Mouse (Mus musculus) MEL (cell line): ENCODE data around the gene Mlh1. TPM values are rescaled to one million over a fixed set of nuclear protein-coding genes. Genes with fewer than 3 reads are reported as not detected.
A peak's percentile ranks its signal among the peaks of the same experiment; 100 is the strongest.

Experiments
- DNase-seq: peaks from one replicate; pipeline ENCODE4 v3.0.0; 2011; ENCODE audit warnings: low read depth, low spot score
- H3K27ac ChIP-seq: 2 replicates; pipeline ENCODE4 v1.5.1; 2012; ENCODE audit warnings: low read depth, mild to moderate bottlenecking, control low read depth, low read length, moderate library complexity; ENCODE audit not compliant: control insufficient read depth
- H3K27me3 ChIP-seq, 2 experiments: fragments of 150-350 bp in 1 of 2; sonication (generic) in 1 of 2; 2 replicates each; pipeline ENCODE4 v1.6.1; 2012; ENCODE audit warnings: low read length in 2 of 2, mild to moderate bottlenecking in 2 of 2, improper control_type of control experiment in 1 of 2, moderate library complexity in 1 of 2; ENCODE audit not compliant: insufficient read depth in 2 of 2, control insufficient read depth in 1 of 2
- H3K36me3 ChIP-seq, 2 experiments: 2 replicates each; pipeline ENCODE4 v1.6.1; 2012 to 2014; ENCODE audit warnings: low read length in 2 of 2, improper control_type of control experiment in 1 of 2, inconsistent platforms in 1 of 2, mild to moderate bottlenecking in 1 of 2; ENCODE audit not compliant: insufficient read depth in 2 of 2, control insufficient read depth in 1 of 2
- H3K4me1 ChIP-seq, 2 experiments: fragments of 150-350 bp in 1 of 2; sonication (generic) in 1 of 2; 2 replicates each; pipeline ENCODE4 v1.6.1; 2012; ENCODE audit warnings: low read length in 2 of 2, improper control_type of control experiment in 1 of 2, mild to moderate bottlenecking in 1 of 2; ENCODE audit not compliant: insufficient read depth in 2 of 2, control insufficient read depth in 1 of 2
- H3K4me3 ChIP-seq, 2 experiments: fragments of 150-350 bp in 1 of 2; sonication (generic) in 1 of 2; 2 replicates each; pipeline ENCODE4 v1.5.1; 2012; ENCODE audit warnings: low read depth in 2 of 2, low read length in 2 of 2, mild to moderate bottlenecking in 2 of 2, moderate library complexity in 2 of 2, control low read depth in 1 of 2, improper control_type of control experiment in 1 of 2; ENCODE audit not compliant: control insufficient read depth in 1 of 2, insufficient read depth in 1 of 2
- H3K79me2 ChIP-seq: 2 replicates; pipeline ENCODE4 v1.6.1; 2012; ENCODE audit warnings: mild to moderate bottlenecking, low read length, moderate library complexity; ENCODE audit not compliant: control insufficient read depth, poor library complexity, insufficient read depth
- H3K9ac ChIP-seq: 2 replicates; pipeline ENCODE4 v1.6.1; 2012; ENCODE audit warnings: low read depth, mild to moderate bottlenecking, control low read depth, low read length, moderate library complexity; ENCODE audit not compliant: control insufficient read depth, poor library complexity, severe bottlenecking
- H3K9me3 ChIP-seq: fragments of 150-350 bp; sonication (generic); replicated peaks from 2 replicates; pipeline ENCODE4 v1.6.1; 2012; ENCODE audit warnings: mild to moderate bottlenecking, low read length, improper control_type of control experiment, moderate library complexity; ENCODE audit not compliant: insufficient read depth
- BHLHE40 ChIP-seq: IDR thresholded peaks from 2 replicates; pipeline ENCODE4 v1.6.1; 2012; ENCODE audit warnings: low read depth, mild to moderate bottlenecking, inconsistent platforms, low read length, improper control_type of control experiment, borderline replicate concordance
- CHD1 ChIP-seq: IDR thresholded peaks from 2 replicates; pipeline ENCODE4 v1.6.1; 2012; ENCODE audit warnings: low read depth, mild to moderate bottlenecking, inconsistent platforms, low read length, improper control_type of control experiment
- CHD2 ChIP-seq: IDR thresholded peaks from 2 replicates; pipeline ENCODE4 v1.6.1; 2011; ENCODE audit warnings: low read length, improper control_type of control experiment
- CTCF ChIP-seq, 3 experiments: IDR thresholded peaks in 2 of 3; conservative IDR thresholded peaks in 1 of 3; 2 replicates each; pipeline ENCODE4 v1.5.1; 2011 to 2012; ENCODE audit warnings: low read length in 3 of 3, low read depth in 2 of 3, mild to moderate bottlenecking in 2 of 3, improper control_type of control experiment in 1 of 3, inconsistent platforms in 1 of 3, mixed read lengths in 1 of 3, moderate library complexity in 1 of 3; ENCODE audit not compliant: control insufficient read depth in 1 of 3, insufficient read depth in 1 of 3, poor library complexity in 1 of 3, severe bottlenecking in 1 of 3
- E2F4 ChIP-seq: IDR thresholded peaks from 2 replicates; pipeline ENCODE4 v1.6.1; 2011; ENCODE audit warnings: low read depth, low read length, improper control_type of control experiment, borderline replicate concordance
- ETS1 ChIP-seq: IDR thresholded peaks from 2 replicates; pipeline ENCODE4 v1.6.1; 2012; ENCODE audit warnings: low read depth, mild to moderate bottlenecking, inconsistent platforms, low read length, improper control_type of control experiment, moderate library complexity
- GATA1 ChIP-seq: IDR thresholded peaks from 2 replicates; pipeline ENCODE4 v1.6.1; 2011; ENCODE audit warnings: low read depth, low read length, improper control_type of control experiment
- HCFC1 ChIP-seq: IDR thresholded peaks from 2 replicates; pipeline ENCODE4 v1.6.1; 2012; ENCODE audit warnings: low read depth, mild to moderate bottlenecking, inconsistent platforms, low read length, improper control_type of control experiment, moderate library complexity
- KAT2A ChIP-seq: conservative IDR thresholded peaks from 2 replicates; pipeline ENCODE4 v1.6.1; 2012; ENCODE audit warnings: low read depth, low read length, improper control_type of control experiment, inconsistent platforms
- MAX ChIP-seq: IDR thresholded peaks from 2 replicates; pipeline ENCODE4 v1.6.1; 2011; ENCODE audit warnings: low read length, improper control_type of control experiment
- MAZ ChIP-seq: IDR thresholded peaks from 2 replicates; pipeline ENCODE4 v1.6.1; 2012; ENCODE audit warnings: low read depth, mild to moderate bottlenecking, inconsistent platforms, low read length, improper control_type of control experiment
- MYB ChIP-seq: IDR thresholded peaks from 2 replicates; pipeline ENCODE4 v1.6.1; 2011; ENCODE audit warnings: mild to moderate bottlenecking, low read depth, low read length, improper control_type of control experiment
- NELFE ChIP-seq: IDR thresholded peaks from 2 replicates; pipeline ENCODE4 v1.6.1; 2011; ENCODE audit warnings: low read depth, low read length, improper control_type of control experiment
- NRF1 ChIP-seq: IDR thresholded peaks from 2 replicates; pipeline ENCODE4 v1.6.1; 2014; ENCODE audit warnings: low read depth, mild to moderate bottlenecking, inconsistent platforms, low read length, improper control_type of control experiment, moderate library complexity; ENCODE audit not compliant: poor library complexity, insufficient read depth, severe bottlenecking
- RAD21 ChIP-seq: IDR thresholded peaks from 2 replicates; pipeline ENCODE4 v1.6.1; 2011; ENCODE audit warnings: mild to moderate bottlenecking, low read depth, low read length, improper control_type of control experiment
- RCOR1 ChIP-seq: IDR thresholded peaks from 2 replicates; pipeline ENCODE4 v1.6.1; 2012; ENCODE audit warnings: low read depth, mild to moderate bottlenecking, inconsistent platforms, low read length, improper control_type of control experiment
- SIN3A ChIP-seq: IDR thresholded peaks from 2 replicates; pipeline ENCODE4 v1.6.1; 2012; ENCODE audit warnings: low read length, improper control_type of control experiment, inconsistent platforms
- SMC3 ChIP-seq: IDR thresholded peaks from 2 replicates; pipeline ENCODE4 v1.6.1; 2011; ENCODE audit warnings: low read depth, low read length, improper control_type of control experiment
- TCF12 ChIP-seq: IDR thresholded peaks from 2 replicates; pipeline ENCODE4 v1.6.1; 2014; ENCODE audit warnings: low read depth, mild to moderate bottlenecking, inconsistent platforms, low read length, improper control_type of control experiment, moderate library complexity
- UBTF ChIP-seq: IDR thresholded peaks from 2 replicates; pipeline ENCODE4 v1.6.1; 2012; ENCODE audit warnings: low read depth, mild to moderate bottlenecking, inconsistent platforms, low read length, improper control_type of control experiment, moderate library complexity, borderline replicate concordance; ENCODE audit not compliant: insufficient read depth
- USF1 ChIP-seq: IDR thresholded peaks from 2 replicates; pipeline ENCODE4 v1.6.1; 2014; ENCODE audit warnings: low read depth, mild to moderate bottlenecking, inconsistent platforms, low read length, improper control_type of control experiment, moderate library complexity
- ZKSCAN1 ChIP-seq: IDR thresholded peaks from 2 replicates; pipeline ENCODE4 v1.6.1; 2012; ENCODE audit warnings: low read depth, mild to moderate bottlenecking, inconsistent platforms, low read length, improper control_type of control experiment, moderate library complexity
- ZNF384 ChIP-seq: IDR thresholded peaks from 2 replicates; pipeline ENCODE4 v1.6.1; 2012; ENCODE audit warnings: low read depth, mild to moderate bottlenecking, inconsistent platforms, low read length, improper control_type of control experiment
- polyA plus RNA-seq, 2 experiments: library from polyadenylated mRNA; stranded (reverse) in 1 of 2; unstranded in 1 of 2; fragments of >175 nt in 1 of 2; fragments of >200 nt in 1 of 2; gene quantifications; 2 replicates each; pipeline versions ENCODE4 v1.2.1 to v1.2.4; 2012; ENCODE audit warnings: low replicate concordance in 2 of 2, low read depth in 1 of 2; ENCODE audit not compliant: insufficient read length in 2 of 2, insufficient read depth in 1 of 2, missing spikeins in 1 of 2
- total RNA-seq: library from RNA; depleted of rRNA; stranded (reverse); fragments of 300-350 nt; gene quantifications from 2 replicates; pipeline ENCODE4 v1.2.3, GENCODE M21; 2012

The Mlh1 gene
- total and polyA plus RNA-seq, 3 experiments, result 21.8 to 31.7 TPM; not detected in 1

DNA sequence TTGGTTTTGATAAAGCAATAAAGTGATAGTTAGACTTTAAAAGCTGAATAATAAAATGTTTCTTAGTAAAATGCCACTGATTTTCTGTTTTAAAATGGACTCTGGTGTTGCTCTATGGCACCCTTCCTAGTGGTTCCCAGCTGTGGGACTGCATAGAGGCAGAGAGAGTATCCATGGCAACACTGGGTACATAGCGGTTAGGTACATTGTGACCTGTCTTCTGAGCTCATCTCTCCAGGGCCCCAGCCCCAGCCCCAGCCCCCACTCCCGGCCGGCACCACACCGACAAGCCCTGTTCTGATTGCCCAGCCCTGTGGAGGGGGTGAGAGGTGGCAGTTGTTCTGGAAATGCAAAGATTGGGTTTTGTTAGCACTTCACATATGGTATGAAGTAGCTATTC is 86.7 kb downstream of the Mlh1 start:
- no peaks in the 10 kb centered on the region; a peak in 1 of 4 replicates for H3K36me3 ChIP-seq
- H3K79me2 ChIP-seq, result no peaks in the 10 kb centered on the region
- H3K9me3 ChIP-seq, result no peaks in the 10 kb centered on the region
- DNase-seq, result no peak
- H3K27me3 ChIP-seq, result no peaks in the 10 kb centered on the region
- H3K27ac ChIP-seq, result no peak overlapping the region
- no peak for TF ChIP-seq RCOR1
- no peak for TF ChIP-seq UBTF
- no peak for TF ChIP-seq E2F4
- TF ChIP-seq RAD21, result no peak
- TF ChIP-seq ZNF384, result no peak
- no peak for TF ChIP-seq SMC3
- TF ChIP-seq SIN3A, result no peak
- TF ChIP-seq HCFC1, result no peak
- TF ChIP-seq MAX, result no peak
- no peak for TF ChIP-seq GATA1
- no peak for TF ChIP-seq CHD1
- TF ChIP-seq BHLHE40, result no peak
- no peak for TF ChIP-seq ZKSCAN1
- TF ChIP-seq MAZ, result no peak
- TF ChIP-seq USF1, result no peak
- TF ChIP-seq NELFE, result no peak
- TF ChIP-seq ETS1, result no peak
- TF ChIP-seq TCF12, result no peak
- no peak for TF ChIP-seq KAT2A
- TF ChIP-seq CTCF (IDR thresholded peaks at IDR 0.05 in 2 of 3, conservative IDR thresholded peaks at IDR 0.05 in 1 of 3; ENCODE audit: control insufficient read depth in 1 of 3, insufficient read depth in 1 of 3, low read depth in 2 of 3, low read length in 3 of 3, poor library complexity in 1 of 3, severe bottlenecking in 1 of 3), result no peak
- H3K4me3 ChIP-seq, result no peak overlapping the region
- no peaks in the 10 kb centered on the region for H3K4me1 ChIP-seq
- no peak overlapping the region for H3K9ac ChIP-seq

DNA sequence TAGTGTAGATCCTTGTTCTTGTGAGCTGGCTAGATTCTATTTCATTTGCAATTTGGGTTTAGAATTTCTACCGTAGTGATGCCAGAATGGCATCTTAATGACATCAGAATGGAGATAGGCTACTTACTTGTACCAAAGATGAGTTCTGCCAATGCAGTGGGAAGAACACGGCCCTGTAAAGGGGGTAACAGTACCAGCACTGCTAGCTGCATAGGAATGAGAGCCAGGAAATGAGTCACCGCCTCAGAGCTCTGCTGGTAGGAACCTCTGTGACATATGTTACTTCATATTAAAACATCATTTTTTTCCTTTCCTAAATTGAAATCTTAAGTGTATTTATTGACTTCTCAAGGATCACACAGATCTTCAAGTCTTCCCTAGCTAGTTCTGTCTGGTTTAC is 89.4 kb downstream of the Mlh1 start:
- Histone ChIP-seq H3K4me1 (no peaks in the 10 kb centered on the region), H3K9ac (no peak overlapping the region), H3K36me3 (no peaks in the 10 kb centered on the region), H3K27ac (no peak overlapping the region), H3K27me3 (no peaks in the 10 kb centered on the region), H3K9me3 (no peaks in the 10 kb centered on the region), H3K79me2 (no peaks in the 10 kb centered on the region), H3K4me3 (no peak overlapping the region)
- peak; percentile 23 for DNase-seq
- no peak for TF ChIP-seq CHD2
- no peak for TF ChIP-seq ZNF384
- TF ChIP-seq HCFC1, result no peak
- no peak for TF ChIP-seq NRF1
- TF ChIP-seq RAD21, result no peak
- TF ChIP-seq ZKSCAN1, result no peak
- TF ChIP-seq SIN3A, result no peak
- no peak for TF ChIP-seq TCF12
- TF ChIP-seq MYB, result no peak
